Mouse (Mus musculus): Measurements from ENCODE around the gene Klra1.
"Not testable (repeated sequence)": the region's sequence is repeated elsewhere in the genome, so short reads cannot be mapped to it uniquely, and the experiment has no call there.

Gene Klra1

GRCm38 (mm10) chr6:130386750-130387149 lies at the start of gene Klra1:
Klra1 (minus strand) TSS chr6:130386874.
- no peak for DNase-seq

DNA sequence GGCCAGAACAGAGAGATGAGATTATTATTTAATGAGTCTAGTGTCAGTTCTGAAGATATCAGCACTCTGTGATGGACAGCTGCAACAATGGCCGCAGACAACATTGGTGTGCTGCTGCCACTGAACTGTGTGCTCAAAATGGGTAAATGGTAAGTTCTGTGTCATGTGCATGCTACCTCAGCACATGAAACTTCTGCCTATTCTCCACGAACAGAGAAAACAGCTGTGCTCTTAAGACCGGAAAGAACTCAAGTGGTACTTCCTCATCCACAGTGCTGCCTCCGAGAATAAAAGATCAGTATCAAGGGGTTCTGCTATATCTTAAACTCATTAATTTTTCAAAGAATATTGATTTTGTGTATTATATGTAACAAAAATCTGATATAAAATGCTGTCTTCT lies 42.8 kb upstream of the Klra1 start:
- DNase-seq, result no peak

- no peak for DNase-seq
Observed at GRCm38 (mm10) chr6:130419158-130419557, 32.5 kb upstream of the Klra1 start.

DNA sequence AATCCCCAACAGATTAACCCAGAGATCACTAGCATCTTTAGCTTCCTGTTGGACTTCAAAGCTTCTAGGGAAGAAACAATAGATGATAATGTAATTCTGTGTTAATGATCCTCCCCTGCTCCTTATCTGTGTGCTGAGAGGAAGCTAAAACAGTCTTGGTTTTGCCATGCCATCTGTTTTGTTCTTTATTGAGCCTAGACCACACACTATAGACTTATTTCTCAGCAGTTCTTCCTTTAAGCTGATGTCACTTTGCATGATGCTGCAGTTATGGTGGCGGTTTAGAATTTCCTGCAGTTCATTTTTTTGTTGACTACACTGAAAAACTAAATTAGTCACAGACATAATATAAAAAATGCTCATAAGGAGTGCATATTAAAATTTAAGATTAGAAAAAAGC lies 18.2 kb upstream of the Klra1 start:
- DNase-seq, result no peak

DNA sequence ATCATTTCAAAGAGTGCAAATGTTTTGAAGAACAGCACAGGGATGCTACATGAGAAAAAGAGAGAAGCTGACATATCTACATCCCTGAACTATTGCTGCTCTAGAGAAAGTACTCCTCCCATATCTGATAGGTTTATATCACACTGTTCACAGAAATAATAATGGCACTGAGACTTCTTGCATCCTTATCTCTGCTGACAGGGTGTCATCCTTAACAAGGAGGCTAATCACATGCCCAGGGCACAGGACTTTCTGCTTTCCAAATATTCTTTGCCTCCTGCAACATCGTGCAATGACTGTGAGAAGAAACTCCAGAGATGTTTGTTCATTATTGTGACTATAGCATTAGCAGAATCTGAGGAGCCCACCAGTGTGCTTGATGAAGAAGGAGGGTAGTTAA lies 871 bp downstream of the Klra1 start:
- no peak for DNase-seq

GRCm38 (mm10) chr6:130382375-130382774 lies 4.3 kb downstream of the Klra1 start:
- DNase-seq, result no peak

GRCm38 (mm10) chr6:130345381-130345780 lies 41.3 kb downstream of the Klra1 start:
- DNase-seq, result not testable (repeated sequence)

DNA sequence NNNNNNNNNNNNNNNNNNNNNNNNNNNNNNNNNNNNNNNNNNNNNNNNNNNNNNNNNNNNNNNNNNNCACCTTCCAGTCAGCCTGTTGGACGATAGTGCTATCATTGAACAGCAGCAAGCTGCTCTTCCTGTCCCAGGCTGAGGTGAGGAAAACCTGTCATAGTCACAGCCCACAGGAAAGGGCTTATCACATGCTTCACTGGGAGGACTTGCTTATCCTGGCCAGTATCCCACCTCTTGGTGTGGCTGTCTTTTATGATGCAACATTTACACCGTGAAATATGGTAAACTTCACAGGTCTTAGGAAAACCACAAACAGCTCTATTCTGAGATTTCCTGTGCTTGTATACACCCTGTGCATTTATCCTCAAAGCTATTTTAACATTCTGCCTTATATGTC lies 44.7 kb downstream of the Klra1 start:
- DNase-seq, result not testable (repeated sequence)

GRCm38 (mm10) chr6:130337411-130337810 lies 49.3 kb downstream of the Klra1 start, which contains the start of gene Klra3:
Klra3 (minus strand) TSS chr6:130337574.
- no peak for DNase-seq

Data from cerebellum, adult 9-10 months (tissue).